Mouse (Mus musculus): ENCODE data around the gene Pigv.

The Pigv gene

DNA sequence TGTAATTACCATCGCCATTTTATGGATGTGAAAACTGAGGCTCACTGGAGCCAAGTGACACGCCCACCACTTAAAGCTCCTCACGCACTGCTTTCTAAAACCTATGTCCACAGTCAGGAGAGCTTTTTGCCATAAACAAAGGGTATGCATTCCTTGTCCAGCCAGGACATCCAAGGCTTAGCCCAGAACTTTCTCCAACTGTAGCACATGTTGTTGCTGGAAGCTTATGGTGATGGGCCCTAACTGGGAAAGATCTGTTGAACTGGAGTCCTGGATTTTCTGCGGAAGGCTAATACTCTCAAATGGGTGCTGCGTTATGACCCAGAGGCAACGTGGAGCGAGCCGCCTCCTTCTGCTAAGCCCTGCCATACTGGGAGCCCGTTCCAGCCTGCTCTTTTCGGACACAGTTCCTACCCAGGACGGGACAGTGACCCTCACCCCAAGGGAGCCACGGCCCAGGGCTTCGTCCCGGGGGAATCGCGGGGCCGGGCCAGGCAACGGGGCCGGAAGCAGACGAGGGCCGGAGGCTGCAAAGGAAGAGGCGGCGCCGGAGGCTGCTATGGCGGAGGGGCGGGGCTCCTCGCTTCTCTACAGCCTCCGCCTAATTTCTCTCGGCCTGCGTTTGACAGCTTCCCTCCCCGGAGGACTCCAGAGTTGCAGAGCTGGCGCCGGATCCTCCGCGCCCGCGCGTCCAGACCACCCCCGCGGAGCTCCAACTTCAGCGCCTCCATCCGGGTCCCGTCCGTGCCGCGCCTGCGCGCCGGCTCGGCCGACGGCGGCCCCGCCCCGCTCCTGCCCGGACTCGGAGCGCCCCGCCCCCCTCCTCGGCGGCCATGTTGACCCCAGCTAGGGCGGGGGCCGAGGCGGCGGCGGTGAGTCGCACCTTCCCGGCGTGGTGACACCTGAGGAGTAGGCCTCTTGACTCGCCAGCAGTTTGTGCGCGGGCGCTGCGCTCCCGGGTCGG lies at the start of gene Pigv:
TSS of gene Pigv (minus strand) at position 767 of the 964 bp plus-strand sequence.
- DNase-seq (ENCODE audit: low spot score): peak; percentile 95

DNA sequence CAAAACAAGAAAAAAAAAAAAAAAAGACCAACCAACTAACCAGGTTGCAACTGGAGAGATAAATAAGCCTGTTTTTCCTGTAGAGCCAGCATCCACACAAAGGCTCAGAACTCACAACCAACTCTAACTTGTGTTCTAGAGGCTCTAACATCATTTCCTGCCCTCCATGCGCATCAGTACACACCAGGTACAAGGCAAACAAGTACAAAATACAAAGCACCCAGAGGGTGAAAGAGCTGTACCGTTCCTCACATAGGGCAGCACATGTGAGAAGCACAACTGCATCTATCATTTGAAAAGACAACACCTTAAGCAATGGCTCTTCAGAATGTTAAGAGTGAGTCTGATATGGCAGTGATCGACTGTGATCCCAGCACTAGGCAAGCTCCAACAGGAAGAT lies 47.3 kb upstream of the Pigv start:
- no peak for DNase-seq (ENCODE audit: low spot score)

DNA sequence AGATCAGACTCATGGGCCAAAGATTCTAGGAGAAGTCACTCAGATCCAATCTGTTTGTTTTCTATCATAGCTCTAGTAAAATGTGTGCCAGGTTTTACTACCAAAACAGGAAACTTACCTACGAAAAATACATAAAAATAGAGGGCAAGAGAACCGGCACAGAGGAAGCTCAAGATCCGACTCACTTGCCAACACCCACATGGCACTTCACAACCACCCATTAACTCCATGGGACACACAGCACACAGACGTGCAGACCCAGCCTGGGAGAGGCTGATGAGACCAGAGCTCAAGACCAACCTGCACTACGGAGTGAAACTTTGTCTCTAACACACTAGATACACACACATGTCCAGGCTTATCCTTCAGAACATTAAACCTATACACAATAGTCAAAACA lies 40.3 kb upstream of the Pigv start:
- DNase-seq (ENCODE audit: low spot score): no peak

GRCm38 (mm10) chr4:133711307-133712076 lies 39.0 kb upstream of the Pigv start:
- no peak for DNase-seq (ENCODE audit: low spot score)

DNA sequence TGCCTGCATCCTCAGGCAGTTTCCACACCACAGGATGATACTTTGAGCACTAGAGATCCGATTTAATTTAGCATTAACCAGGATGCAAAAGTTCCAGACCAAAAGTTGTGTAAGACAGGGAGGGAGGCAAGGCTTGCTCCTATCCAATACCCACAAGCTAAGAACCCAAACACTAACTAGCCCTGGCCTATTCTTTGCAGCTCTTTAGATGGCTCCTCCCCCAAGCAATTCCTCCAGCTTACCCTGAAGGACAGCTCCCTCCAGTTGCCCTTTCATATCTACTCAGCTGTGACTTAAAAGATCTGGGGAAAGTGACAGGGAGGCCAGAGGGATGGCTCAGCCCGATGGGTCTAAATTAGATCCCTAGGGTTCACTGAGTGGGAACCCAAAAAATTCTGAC lies 36.9 kb upstream of the Pigv start:
- DNase-seq (ENCODE audit: low spot score): no peak

DNA sequence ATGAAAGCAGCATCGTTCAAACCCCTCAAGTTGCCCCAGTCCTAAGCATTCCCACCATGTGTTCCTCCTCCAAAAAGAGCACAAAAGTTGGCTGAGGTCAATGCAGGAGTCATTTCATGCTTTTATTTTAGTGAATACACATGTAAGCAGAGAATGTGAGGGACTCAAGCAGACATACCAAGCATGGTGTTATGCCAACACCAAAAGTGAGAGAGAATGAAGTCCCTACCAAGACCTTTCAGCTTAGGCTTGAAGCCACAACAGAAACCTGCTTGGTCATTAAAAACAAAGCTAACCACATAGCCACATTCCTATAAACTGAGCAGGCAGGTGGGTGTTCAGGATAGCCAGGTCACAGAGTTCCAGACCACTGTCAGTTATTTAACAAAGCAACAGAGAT lies 35.0 kb upstream of the Pigv start:
- no peak for DNase-seq (ENCODE audit: low spot score)

DNA sequence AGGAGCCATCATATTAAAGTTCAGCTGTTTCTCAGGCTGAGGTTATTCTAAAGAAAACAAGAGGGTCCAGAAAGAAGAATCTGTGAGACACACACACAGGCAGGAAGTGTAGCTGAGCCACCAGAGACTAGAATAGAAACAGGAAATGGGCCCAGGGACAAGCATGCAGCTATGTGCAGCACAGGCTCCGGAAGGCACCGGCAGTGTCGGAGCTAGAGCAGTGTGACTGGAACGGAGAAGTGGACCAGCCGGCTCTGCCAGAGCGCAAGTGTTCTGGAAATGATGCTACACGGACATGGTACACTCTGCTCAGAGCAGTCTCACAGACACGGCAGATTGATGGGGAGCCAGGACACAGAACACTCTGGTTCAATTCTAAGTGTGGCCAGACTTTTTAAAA lies 34.5 kb upstream of the Pigv start:
- DNase-seq (ENCODE audit: low spot score): peak; percentile 45

GRCm38 (mm10) chr4:133705062-133705461 lies 32.6 kb upstream of the Pigv start:
- no peak for DNase-seq (ENCODE audit: low spot score)

DNA sequence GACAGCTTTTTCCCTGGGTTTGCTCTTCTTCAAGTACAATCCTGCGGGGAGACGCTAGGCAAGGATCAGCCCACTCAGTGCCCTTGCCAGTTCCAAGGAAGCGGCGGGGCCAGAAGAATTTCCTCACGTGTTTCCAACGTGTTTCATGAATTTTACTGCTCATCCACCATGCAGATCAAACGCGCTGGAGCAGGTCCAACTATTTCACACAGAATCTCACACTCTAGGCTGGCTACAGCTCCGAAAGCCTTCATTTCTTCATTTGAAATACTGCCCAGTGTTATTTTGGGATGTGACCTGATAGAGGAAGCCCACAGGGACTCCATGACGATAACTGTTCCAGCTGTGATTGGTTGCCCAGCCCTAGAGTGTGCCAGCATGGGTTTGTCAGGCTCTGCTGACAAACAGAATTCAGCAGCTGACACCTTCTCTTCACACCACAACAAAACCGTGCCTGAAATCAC lies 28.5 kb upstream of the Pigv start:
- DNase-seq (ENCODE audit: low spot score): peak; percentile 38

DNA sequence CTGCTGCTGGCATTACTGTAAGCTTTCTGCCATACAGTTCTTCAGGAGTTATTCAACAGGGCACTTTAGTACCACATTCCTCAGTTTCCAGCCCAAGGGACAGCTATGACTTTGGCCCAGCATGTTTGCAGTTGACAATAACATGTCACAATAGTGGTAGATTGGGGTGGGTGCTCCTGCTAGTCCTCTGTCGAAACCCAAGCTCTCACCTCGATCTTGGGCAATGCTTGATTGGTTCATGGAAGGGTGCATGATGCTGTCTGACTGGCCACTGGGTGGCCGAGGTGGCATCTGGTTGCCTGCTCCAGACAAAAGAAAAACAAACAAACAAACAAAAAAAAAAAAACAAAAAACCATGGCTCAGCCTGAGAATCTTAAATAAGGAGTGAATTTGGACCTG lies 22.9 kb upstream of the Pigv start:
- DNase-seq (ENCODE audit: low spot score): no peak

- no peak for DNase-seq (ENCODE audit: low spot score)
Observed at GRCm38 (mm10) chr4:133690252-133690651, 17.8 kb upstream of the Pigv start.

DNA sequence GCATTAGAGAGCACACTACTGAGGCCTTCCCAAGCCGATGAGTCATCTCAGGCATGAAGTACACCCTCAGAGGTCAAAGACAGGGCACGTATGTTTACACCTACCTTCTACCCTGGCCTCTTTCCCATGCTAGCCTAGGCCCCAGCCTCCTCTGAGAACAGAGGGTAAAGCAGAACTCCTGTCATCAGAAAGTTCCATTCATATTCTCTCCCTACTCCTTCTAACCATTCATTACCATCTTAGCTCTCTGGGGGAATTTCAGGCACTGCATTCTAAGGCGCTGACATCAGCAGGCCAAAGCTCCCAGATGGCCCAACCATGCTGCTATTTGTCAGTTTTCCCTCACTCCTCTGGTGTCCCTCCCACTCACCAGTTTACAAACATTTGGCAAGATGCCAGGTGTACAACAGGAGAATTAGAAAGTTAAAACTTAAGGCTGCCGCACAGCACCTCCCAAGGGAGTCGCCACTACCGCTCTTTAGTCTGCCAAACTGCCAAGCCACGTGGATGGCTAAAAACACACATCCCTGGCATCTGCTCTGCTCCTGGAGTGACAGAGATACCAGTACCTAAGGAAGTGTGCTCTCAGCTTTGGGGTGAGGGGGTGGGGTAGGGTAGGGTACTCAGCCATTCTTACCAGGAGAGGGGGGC lies 16.1 kb upstream of the Pigv start:
- no peak for DNase-seq (ENCODE audit: low spot score)

- DNase-seq (ENCODE audit: low spot score): no peak
Observed at GRCm38 (mm10) chr4:133687126-133687525, 14.7 kb upstream of the Pigv start.

- no peak for DNase-seq (ENCODE audit: low spot score)
Observed at GRCm38 (mm10) chr4:133686512-133686911, 14.1 kb upstream of the Pigv start.

DNA sequence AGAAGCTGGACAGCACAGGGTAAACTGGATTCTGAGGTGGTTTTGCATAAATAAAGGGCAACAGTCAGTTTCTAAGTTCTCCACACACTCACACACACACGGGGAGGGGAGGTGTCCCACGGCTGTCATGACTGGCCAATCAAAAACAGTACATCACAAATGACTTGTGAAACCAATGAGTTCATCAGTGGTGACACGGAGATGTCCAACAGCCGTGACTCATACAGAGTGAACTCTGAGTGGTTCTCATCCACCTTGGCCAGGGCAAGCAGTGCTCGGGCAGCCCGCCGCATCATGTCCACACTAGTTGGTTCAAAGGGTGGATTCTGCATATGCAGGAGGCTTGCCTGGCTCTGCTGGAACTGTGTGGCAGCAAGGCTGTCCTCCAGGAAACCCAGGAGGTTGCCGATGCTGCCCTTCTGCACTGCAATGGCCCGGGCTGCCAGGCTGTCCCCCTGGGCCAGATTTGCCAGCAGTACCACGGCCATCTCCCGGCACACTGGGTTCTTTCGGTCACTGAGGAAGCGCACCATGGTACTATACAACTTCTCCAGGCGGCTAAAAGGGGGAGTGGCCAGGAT lies 7.8 kb upstream of the Pigv start:
- no peak for DNase-seq (ENCODE audit: low spot score)

DNA sequence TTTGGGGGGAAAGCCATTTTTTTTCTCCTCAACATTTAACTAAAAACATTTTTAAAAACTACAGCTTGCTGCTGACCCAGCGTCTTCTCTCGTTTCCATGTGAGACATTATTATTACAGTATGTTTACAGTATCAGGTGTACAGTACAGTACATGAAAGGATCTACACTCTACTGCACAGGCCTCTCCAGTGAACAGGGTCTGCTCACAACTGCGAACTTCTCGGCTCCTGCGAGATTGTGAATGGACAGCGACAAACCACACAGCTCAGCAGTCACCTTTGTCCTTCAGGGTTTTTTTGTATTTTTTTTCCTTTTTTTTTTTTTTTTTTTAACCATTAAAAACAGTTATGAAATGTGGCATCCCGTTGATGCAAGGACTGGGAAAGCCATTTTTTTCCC lies 7.2 kb upstream of the Pigv start:
- DNase-seq (ENCODE audit: low spot score): no peak

GRCm38 (mm10) chr4:133677266-133677665 lies 4.8 kb upstream of the Pigv start:
- DNase-seq (ENCODE audit: low spot score): no peak

GRCm38 (mm10) chr4:133676189-133676588 lies 3.7 kb upstream of the Pigv start:
- DNase-seq (ENCODE audit: low spot score): no peak

GRCm38 (mm10) chr4:133675594-133676016 lies 3.2 kb upstream of the Pigv start:
- DNase-seq (ENCODE audit: low spot score): no peak

- DNase-seq (ENCODE audit: low spot score): no peak
Observed at GRCm38 (mm10) chr4:133674331-133674695, 1.9 kb upstream of the Pigv start.

DNA sequence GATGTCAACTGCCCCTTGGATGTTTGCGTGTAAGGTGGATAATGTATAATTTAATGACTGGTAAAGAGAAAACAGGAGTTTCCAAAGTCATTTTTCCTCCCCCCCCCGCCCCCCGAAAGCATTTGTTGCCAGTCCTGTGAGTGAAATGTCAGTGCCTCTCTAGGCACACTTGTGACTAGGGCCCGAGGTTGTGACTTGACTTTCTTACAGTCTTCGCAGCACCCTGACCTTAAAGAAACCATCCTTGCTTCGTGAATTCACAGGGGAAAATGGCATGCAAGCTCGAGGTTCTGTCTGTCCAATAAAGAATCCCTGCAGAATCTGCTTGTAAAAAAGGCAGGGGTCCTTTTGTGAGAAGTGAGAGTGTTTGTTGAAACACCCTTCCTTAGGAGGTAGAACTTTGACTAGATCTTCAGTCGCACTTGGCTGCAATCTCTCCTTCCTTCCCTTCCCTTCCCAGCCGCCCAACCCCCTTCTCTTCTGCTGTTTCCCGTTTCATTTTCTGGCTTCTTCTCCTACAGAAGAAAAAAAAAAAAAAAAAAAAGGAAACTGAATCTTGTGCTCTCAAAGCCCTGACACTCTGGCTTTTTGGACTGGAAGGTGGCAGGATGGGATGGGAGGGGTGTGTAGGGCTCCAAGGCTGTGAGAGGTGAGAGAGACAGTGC lies 1.4 kb upstream of the Pigv start:
- no peak for DNase-seq (ENCODE audit: low spot score)
